Mouse (Mus musculus) lung, postnatal 0 days (tissue): Measurements from ENCODE around the gene Gpam.

ENCODE experiments used
- CTCF ChIP-seq: IDR thresholded peaks from 2 replicates; pipeline ENCODE4 v1.5.1; 2016; ENCODE audit warnings: antibody characterized with exemption, mild to moderate bottlenecking
- EP300 ChIP-seq: IDR thresholded peaks from 2 replicates; pipeline ENCODE4 v1.6.1; 2016; ENCODE audit warnings: antibody characterized with exemption, mild to moderate bottlenecking, control low read depth

DNA sequence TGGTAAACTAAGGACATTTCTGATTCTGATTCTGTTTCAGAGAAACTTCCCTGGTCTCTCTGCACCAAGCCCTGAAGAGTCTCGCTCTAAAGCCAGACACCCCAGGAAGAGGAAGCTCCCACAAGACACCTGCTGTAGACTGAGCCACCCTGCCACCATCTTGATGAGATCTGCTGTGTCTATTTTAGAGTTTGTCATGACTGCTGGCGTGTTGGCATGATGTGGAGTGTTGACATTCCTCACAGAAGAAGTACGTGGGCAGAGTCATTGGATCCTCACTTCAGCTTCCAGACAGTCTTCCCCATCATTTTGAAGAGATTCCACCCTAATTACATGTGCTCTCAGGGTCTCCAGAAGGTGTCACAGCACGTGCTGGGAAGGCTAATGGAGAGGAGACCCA, 73.9 kb downstream of the Gpam start:
- TF ChIP-seq CTCF (no peak), EP300 (no peak)
